Mouse (Mus musculus) urinary bladder, postnatal 36 days (tissue): Measurements from ENCODE around the gene Usp28.
A peak's percentile ranks its signal among the peaks of the same experiment; 100 is the strongest.

ENCODE experiments used
- DNase-seq, 2 experiments: peaks; one replicate each; pipeline ENCODE4 v3.0.0; 2022; ENCODE audit warnings: low spot score in 2 of 2, mixed read lengths in 1 of 2

Gene Usp28

DNA sequence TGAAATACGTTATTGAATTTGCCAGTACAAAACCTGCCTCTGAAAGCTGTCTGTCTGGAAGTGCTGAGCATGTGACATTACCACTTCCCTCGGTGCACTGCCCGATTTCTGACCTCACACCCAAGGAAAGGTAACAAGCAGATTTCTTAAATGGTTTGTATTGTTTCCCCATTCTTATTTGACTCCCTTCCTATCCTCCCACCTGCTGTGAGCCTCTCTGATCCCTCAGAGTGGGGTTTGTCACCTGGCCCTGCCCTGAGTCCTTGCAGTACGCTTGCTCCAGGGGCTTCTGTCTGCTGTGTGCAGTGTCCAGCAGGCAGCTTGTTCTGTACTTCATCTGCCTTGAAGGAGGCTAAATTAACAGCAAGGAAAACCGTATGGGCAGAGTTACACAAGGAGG lies 38.8 kb downstream of the Usp28 start:
- no peak for DNase-seq

DNA sequence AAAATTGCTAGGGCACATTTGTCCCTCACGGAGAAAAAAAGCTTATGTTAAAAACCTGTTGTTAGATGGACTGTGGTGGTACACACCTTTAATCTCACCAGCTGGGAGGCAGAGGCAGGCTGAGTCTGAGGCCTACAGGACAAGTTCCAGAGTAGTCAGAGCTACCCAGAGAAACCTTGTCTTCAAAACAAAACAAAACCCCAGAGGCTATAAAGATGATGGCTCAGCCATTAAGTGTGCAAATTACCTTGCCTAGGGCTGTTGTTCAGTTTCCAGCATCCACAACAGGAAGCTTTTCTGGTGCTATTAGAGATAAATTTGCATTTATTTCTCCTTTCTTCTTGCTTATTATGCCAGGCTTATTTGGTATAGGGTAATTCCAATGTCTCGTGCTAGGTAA lies 39.4 kb downstream of the Usp28 start:
- DNase-seq: no peak

DNA sequence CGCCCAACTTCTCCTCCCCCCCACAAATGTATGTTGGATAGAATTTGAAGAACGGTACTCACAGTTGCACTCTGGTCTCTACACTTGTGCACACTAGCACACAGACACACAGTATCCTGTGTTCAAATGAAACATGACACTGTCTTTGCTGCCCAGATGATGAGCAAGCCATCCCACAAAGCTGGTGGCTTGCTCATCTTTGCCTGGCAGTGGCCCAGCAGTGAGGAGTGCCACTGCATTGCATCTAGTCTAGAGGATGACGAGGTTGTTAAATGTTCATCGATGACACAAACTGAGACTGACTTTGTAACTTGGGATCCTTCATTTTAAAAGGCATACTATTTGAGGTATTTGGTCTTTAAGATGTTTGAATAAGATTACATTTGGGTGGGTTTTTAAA lies 49.6 kb downstream of the Usp28 start:
- no peak for DNase-seq

DNA sequence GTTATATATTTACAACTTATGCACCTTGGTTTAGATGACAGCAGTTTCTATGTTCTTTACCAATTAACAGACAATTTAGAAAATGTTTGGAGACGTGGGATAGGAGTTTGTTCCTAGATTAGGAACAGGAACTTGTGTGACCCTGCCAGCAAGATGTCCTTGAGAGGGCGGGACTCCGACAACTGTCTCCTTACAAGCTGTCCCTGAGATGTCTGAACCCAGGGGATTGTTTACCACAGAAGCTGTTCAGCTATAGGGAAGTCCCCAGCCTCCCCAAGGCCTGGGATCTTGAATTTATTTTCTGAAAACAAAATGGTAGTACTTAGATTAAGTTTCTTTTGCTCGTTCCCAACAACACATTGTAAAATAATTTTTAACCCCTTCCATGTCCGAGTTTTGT lies 65.7 kb downstream of the Usp28 start:
- DNase-seq: no peak

DNA sequence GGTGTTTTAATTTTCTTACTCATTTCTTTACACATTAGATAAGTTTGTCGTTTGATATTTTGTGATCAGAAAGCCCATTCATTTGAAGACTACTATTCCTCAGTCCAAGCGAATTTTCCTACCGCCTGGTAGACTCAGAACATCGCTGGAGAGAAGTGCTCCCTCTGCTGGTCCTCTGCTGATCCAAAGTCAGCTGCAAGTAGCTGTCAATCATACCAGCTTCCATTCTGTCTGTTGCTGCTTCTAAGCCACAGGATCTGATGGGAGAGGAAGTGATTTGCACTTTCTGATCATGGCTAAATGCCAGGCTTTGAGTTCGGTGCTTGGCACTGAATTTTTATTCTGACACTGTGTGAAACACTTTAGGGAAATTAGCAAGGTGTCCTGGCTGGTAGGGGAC lies 66.2 kb downstream of the Usp28 start:
- peak; percentile 33 to 64 for DNase-seq

DNA sequence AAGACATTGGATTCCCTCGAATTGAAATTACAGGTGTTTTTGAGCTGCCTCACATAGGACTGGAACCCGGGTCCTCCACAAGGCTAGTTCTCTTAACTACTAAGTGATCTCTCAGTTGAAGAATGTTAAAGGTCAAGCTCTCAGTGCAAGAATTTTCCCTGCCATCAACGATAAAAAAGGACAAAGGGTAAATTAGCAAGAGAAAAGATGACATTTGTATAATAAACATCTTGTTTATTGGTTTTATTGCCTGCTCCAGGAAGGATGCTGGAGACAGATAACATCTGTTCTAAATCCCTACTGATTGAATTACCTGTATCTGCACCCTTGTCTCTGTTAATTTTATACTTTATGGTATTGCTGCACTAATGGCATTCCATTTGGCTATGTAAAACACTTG lies 68.9 kb downstream of the Usp28 start:
- DNase-seq: no peak

DNA sequence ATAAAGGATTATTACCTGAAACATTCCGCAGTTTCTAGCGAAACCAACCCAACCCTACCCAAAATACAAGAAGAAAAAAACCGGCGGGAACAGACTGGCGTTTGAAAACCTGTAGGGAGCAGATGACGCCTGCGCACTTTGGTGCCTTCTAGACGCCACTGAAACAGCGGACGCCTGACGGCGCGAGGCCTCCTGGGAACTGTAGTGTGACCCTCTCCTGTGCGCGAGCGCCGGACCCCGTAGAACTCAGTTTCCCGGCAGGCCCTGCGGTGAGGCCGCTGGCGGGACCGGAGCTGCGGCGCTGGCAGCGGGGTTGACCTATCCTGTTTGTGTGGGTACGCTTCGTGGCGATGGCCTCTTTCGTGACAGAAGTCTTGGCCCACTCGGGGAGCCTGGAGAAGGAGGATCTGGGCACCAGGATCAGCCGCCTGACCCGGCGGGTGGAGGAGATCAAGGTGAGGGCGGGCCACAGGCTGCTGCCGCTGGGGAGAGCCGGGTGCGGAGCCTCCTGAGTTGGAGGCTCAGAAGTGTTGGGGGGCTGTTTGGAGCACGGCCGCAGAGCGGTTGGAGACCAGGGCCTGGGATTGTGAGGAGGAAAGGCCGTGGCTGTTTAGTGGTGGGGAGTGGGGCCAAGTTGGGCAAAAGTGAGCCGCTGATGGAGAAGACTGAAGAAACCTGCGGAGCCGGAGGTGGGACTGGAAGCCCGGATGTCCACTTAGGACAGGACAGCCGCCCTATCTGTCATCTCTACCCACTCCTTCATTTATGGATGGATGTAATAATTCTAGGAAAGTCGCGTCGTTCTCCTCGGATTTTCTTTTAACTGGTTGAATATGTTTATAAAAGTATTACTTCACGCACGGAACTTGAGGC lies 70.4 kb downstream of the Usp28 start, which contains the start of gene Zw10:
TSS of gene Zw10 (plus strand) at position 281 of the 873 bp plus-strand sequence.
- DNase-seq: peak; percentile 86 to 93

DNA sequence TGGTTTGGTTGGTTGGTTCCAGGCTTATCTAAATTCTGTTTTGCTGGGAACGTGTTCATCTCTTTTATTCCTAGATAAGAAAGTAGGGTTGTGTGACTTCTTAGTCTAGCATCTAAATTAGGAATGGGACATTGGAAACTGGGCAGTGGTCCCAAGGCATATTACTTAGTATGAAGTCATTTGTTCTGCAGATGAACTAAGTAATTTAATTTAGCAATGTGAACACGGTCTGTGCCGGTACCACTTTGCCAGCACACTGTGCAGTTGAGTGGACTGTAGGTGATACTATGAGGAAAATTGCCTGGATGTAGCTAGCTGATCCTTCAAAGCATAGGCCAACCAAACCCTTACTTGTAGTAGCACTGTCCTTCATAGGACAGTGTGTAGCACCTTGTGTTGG lies 91.7 kb downstream of the Usp28 start:
- no peak for DNase-seq

DNA sequence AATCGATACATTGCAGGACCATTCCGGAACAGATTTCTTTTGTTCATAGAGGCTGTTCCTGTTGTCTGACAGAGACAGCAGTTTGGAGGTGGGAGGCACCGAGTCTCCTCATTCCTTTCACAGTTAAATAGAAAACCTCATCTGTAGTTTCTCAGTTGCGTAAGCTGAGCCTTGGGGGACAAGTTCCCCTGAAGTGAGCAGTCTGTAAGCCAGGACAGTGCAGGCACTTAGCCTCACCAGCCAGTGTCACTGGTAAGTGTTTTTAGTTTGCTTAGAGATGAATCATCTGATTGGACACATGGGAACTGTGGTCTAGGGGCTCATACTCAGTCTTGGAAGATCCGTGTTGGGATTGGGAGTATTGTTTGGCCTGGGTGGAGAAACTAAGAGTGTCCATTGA lies 95.9 kb downstream of the Usp28 start, which contains the start of gene Tmprss5:
TSS of gene Tmprss5 (plus strand) at position 154 of the 400 bp plus-strand sequence.
- no peak for DNase-seq

DNA sequence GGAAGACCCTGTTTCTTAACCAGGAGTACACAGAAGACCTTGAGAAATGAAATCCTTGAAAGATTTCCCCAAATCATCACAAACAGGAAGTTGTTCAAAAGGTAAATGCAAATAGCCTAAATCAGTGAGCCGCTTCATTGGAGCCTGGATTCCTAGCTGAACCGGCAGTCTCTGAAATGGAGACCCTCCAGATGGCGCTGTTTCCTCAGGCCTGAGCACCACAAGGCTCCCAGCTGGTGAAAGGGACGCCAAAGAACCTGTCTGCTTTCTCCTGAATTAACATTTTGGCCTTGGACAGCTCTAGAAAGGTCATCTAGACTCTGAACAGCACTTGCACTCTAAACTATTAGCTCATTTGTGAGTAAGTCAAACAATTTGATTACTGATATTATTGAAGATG lies 96.4 kb downstream of the Usp28 start:
- DNase-seq: peak; percentile 49 to 50

DNA sequence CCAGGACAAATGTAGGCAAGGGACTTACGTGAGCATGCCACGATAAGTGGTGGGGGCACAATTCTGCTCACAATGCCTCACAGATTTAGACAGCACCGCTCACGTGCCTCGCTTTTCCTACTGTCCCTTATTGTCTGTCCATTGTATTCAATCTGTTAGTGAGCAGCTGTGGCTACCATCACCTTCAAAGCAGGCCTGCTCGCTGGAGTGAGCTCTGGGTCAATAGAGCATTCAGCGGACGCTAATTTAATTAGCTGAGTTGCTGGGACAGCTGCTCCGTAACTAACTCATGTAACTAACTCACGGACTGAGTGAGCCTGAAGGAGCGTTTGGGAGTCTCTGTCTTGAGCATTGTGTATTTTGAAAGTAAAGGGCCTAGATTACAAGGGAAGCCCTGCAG lies 102.1 kb downstream of the Usp28 start:
- no peak for DNase-seq
